Mouse (Mus musculus) heart, embryonic 13.5 days (tissue): ENCODE measurements around the gene Agbl5. TPM values are rescaled to one million over a fixed set of nuclear protein-coding genes. Genes with fewer than 3 reads are reported as not detected.
A peak's percentile ranks its signal among the peaks of the same experiment; 100 is the strongest.

Experiments
- ATAC-seq: fragments of 200-750 bp; cut with Nextera tagmentation; 2 replicates; pipeline ENCODE4 v1.8.0; 2017; ENCODE audit warnings: moderate TSS enrichment; ENCODE audit not compliant: insufficient number of reproducible peaks, low FRiP score, low TSS enrichment; ENCODE audit errors: extremely low read depth
- H3K27ac ChIP-seq: fragments of 300-500 bp; sonication (generic); replicated peaks from 2 replicates; pipeline ENCODE4 v1.5.1; 2015; ENCODE audit warnings: moderate library complexity, mild to moderate bottlenecking, inconsistent platforms
- H3K27me3 ChIP-seq: fragments of 300-500 bp; sonication (generic); replicated peaks from 2 replicates; pipeline ENCODE4 v1.6.1; 2015; ENCODE audit warnings: mild to moderate bottlenecking, inconsistent platforms
- H3K36me3 ChIP-seq: fragments of 300-500 bp; sonication (generic); 2 replicates; pipeline ENCODE4 v1.6.1; 2015; ENCODE audit warnings: mild to moderate bottlenecking, inconsistent platforms
- H3K4me1 ChIP-seq: fragments of 300-500 bp; sonication (generic); 2 replicates; pipeline ENCODE4 v1.6.1; 2015; ENCODE audit warnings: inconsistent platforms
- H3K4me2 ChIP-seq: fragments of 300-500 bp; sonication (generic); 2 replicates; pipeline ENCODE4 v1.6.1; 2015; ENCODE audit warnings: inconsistent platforms, mild to moderate bottlenecking, moderate library complexity
- H3K4me3 ChIP-seq: fragments of 300-500 bp; sonication (generic); 2 replicates; pipeline ENCODE4 v1.5.1; 2015; ENCODE audit warnings: moderate library complexity, mild to moderate bottlenecking, inconsistent platforms
- H3K9ac ChIP-seq: fragments of 300-500 bp; sonication (generic); 2 replicates; pipeline ENCODE4 v1.6.1; 2015; ENCODE audit warnings: inconsistent platforms, mild to moderate bottlenecking, moderate library complexity
- H3K9me3 ChIP-seq: fragments of 300-500 bp; sonication (generic); 2 replicates; pipeline ENCODE4 v1.6.1; 2016; ENCODE audit warnings: inconsistent platforms
- WGBS: fragments of 180-500 bp; shearing (Covaris S2); methylation state at CpG from one replicate; pipeline ENCODE4 v1.1.7; 2015; ENCODE audit warnings: mixed read lengths; 5-methylcytosine and 5-hydroxymethylcytosine counted together
- polyA plus RNA-seq: library from polyadenylated mRNA; unstranded; fragments of >200 nt; fragmentation: Nextera tagmentation; extraction: Ambion mirVana; gene quantifications from 2 replicates; pipeline ENCODE4 v1.2.1, GENCODE M21; 2015

Agbl5 gene
- polyA plus RNA-seq, 1 experiment from 2014 or later: 11.5 TPM

DNA sequence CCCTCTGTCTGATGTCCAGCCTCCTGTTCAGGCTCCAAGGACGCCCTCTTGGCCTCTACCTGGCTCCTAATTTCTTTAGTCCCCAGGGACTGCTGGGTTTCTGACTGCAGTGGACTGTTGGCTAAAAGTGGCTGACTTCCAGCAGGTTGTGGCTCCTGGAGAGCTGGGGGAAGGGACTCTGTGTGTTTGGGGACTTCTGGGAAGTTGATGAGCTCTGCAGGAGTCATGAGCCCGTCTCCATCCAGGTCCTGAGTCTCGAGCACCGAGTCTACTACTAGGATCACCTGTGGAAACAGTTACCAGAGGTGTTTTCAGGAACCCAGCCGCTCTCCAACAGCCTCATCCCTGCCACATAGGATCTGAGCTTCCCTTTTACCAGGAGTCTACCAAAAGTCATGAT lies 45.2 kb downstream of the Agbl5 start:
- Histone ChIP-seq H3K36me3 (no peaks in the 10 kb centered on the region), H3K4me1 (peaks cover 10% of the 10 kb centered on the region), H3K9me3 (no peaks in the 10 kb centered on the region), H3K9ac (no peak overlapping the region; the same call in 1 of the 2 replicates), H3K4me2 (no peak overlapping the region), H3K27ac (no peak overlapping the region), H3K4me3 (no peak overlapping the region), H3K27me3 (no peaks in the 10 kb centered on the region)
- no peak for ATAC-seq
- 54% methylated on average over 5 of the region's 5 CpGs for WGBS

DNA sequence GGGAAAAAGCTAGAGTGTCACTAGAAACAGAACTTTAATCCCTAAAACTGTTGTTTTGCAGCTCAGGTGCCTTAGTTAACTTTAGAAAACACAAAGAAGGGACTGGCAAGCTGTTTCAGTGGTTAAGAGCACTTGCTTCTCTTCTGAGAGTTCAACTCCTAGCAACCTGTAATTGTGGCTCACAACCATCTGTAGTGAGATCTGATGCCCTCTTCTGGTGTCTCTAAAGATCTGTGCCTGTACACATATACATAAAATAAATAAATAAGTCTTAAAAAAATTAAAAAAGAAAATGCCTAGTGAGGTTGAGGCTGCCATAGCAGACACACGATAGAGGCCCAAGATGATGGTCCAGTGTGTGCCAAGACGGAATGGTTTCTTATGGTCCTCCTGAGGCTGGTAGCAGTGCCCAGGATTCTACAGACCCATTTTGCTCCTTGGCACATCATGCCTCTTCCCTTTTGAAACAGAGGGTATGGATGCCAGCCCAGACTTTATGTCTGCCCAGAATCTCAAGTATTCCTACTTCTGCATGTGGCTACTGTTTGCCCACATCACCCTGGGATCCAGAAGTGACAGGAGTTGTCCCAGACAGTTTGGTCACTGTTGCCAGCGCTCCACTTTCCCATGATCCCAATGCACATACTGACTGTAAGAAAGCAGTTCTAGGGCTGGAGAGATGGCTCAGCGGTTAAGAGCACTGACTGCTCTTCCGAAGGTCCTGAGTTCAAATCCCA lies 46.4 kb downstream of the Agbl5 start:
- Histone ChIP-seq H3K4me3 (no peak overlapping the region), H3K4me1 (peaks cover 10% of the 10 kb centered on the region), H3K27ac (no peak overlapping the region), H3K9ac (no peak overlapping the region), H3K4me2 (no peak overlapping the region), H3K27me3 (no peaks in the 10 kb centered on the region), H3K36me3 (no peaks in the 10 kb centered on the region), H3K9me3 (no peaks in the 10 kb centered on the region)
- ATAC-seq: no peak
- WGBS: 77% methylated on average over 5 of the region's 5 CpGs

- Histone ChIP-seq H3K36me3 (no peaks in the 10 kb centered on the region), H3K9ac (no peak overlapping the region), H3K4me2 (no peak overlapping the region), H3K27ac (no peak overlapping the region), H3K4me3 (no peak overlapping the region), H3K9me3 (no peaks in the 10 kb centered on the region), H3K4me1 (peaks cover 11% of the 10 kb centered on the region), H3K27me3 (peaks cover 22% of the 10 kb centered on the region)
- 81% methylated on average over 2 of the region's 2 CpGs for WGBS
- ATAC-seq: no peak
These were observed 54.5 kb downstream of the Agbl5 start for GRCm38 (mm10) chr5:30943004-30943403.

- H3K36me3 ChIP-seq: no peaks in the 10 kb centered on the region
- peaks cover 22% of the 10 kb centered on the region for H3K27me3 ChIP-seq
- no peak overlapping the region for H3K9ac ChIP-seq
- H3K9me3 ChIP-seq: no peaks in the 10 kb centered on the region
- peaks cover 16% of the 10 kb centered on the region for H3K4me1 ChIP-seq
- ATAC-seq: no peak
- WGBS: 84% methylated on average over 6 of the region's 6 CpGs
- no peak overlapping the region for H3K27ac ChIP-seq
- no peak overlapping the region for H3K4me2 ChIP-seq
- H3K4me3 ChIP-seq: no peak overlapping the region
These were observed 55.9 kb downstream of the Agbl5 start for GRCm38 (mm10) chr5:30944344-30944743.

GRCm38 (mm10) chr5:30944956-30945781 lies 56.7 kb downstream of the Agbl5 start, which contains the start of gene Cgref1:
Cgref1 (minus strand) TSS chr5:30945591.
- no peaks in the 10 kb centered on the region for H3K9me3 ChIP-seq
- peak within 1 kb of the TSS; percentile 85 for H3K9ac ChIP-seq
- peak within 1 kb of the TSS; percentile 88 for H3K4me2 ChIP-seq
- no peaks in the 10 kb centered on the region for H3K36me3 ChIP-seq
- peak; percentile 35; the same call in 1 of the 2 replicates for ATAC-seq
- H3K4me1 ChIP-seq: peaks cover 19% of the 10 kb centered on the region
- H3K27me3 ChIP-seq: peaks cover 22% of the 10 kb centered on the region
- H3K4me3 ChIP-seq: peak within 1 kb of the TSS; percentile 58
- no peak within 1 kb of the TSS for H3K27ac ChIP-seq
- 7% methylated on average over 44 of the region's 44 CpGs for WGBS

DNA sequence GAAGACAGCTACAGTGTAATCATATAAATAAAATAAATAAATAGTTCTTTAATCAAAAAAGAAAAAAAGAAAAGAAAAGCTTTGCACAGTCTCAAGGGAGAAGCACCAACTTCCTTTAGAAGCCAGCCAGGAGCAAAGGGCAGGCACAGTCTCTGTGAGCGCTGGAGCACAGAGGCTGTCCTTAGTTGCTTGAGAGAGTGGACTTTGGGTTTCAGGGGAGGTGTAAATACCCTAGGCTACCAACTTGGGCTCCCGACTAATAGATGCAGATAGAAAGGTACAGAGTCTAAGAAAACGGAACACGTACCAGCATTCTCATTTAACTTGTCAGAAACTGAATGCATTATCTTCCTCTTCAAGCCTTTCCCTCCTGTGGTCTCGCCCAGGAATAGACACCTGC lies 60.1 kb downstream of the Agbl5 start:
- H3K4me1 ChIP-seq: peaks cover 31% of the 10 kb centered on the region
- H3K27me3 ChIP-seq: peaks cover 22% of the 10 kb centered on the region
- no peak overlapping the region for H3K27ac ChIP-seq
- 75% methylated on average over 5 of the region's 5 CpGs for WGBS
- no peak overlapping the region for H3K9ac ChIP-seq
- peaks cover 18% of the 10 kb centered on the region for H3K36me3 ChIP-seq
- H3K4me2 ChIP-seq: no peak overlapping the region
- H3K4me3 ChIP-seq: no peak overlapping the region
- no peaks in the 10 kb centered on the region for H3K9me3 ChIP-seq
- ATAC-seq: no peak

- Histone ChIP-seq H3K4me1 (peaks cover 31% of the 10 kb centered on the region), H3K36me3 (peaks cover 30% of the 10 kb centered on the region), H3K9ac (peak overlapping the region; percentile 84), H3K4me2 (peak overlapping the region; percentile 90), H3K9me3 (no peaks in the 10 kb centered on the region), H3K4me3 (peak overlapping the region; percentile 69), H3K27ac (peak overlapping the region; percentile 58), H3K27me3 (peaks cover 16% of the 10 kb centered on the region)
- peak; percentile 78 for ATAC-seq
- WGBS: under 1% methylated on average over 31 of the region's 31 CpGs
These were observed 61.3 kb downstream of the Agbl5 start for GRCm38 (mm10) chr5:30949654-30950326.

- H3K27me3 ChIP-seq: peaks cover 10% of the 10 kb centered on the region
- peaks cover 24% of the 10 kb centered on the region for H3K4me1 ChIP-seq
- H3K27ac ChIP-seq: no peak overlapping the region
- H3K36me3 ChIP-seq: peaks cover 37% of the 10 kb centered on the region
- 65% methylated on average over 4 of the region's 4 CpGs for WGBS
- peak overlapping the region; percentile 90 for H3K4me2 ChIP-seq
- H3K9me3 ChIP-seq: no peaks in the 10 kb centered on the region
- ATAC-seq: no peak
- peak overlapping the region; percentile 84 for H3K9ac ChIP-seq
- H3K4me3 ChIP-seq: peak overlapping the region; percentile 69
These were observed 62.0 kb downstream of the Agbl5 start for GRCm38 (mm10) chr5:30950451-30950850.

DNA sequence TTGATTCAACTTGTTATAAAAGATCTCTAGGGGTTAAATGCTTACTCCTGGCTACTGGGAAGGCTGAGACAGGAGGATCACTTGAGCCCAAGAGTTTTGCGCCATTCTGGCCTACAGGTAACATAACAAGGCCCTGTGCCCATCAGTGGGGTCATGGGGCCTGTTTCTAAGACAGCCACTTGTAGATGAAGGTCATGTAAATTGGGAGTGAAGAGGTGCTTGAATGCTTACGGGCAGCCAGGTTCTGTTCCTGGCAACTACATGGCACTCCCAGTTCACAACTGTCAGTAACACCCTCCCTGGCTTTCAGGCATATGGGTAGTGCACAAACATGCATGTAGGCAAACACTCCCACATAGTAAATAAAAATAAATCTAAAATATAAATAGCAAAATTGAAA lies 62.4 kb downstream of the Agbl5 start:
- Histone ChIP-seq H3K27ac (no peak overlapping the region), H3K9me3 (no peaks in the 10 kb centered on the region), H3K4me3 (no peak overlapping the region), H3K9ac (no peak overlapping the region), H3K36me3 (peaks cover 41% of the 10 kb centered on the region), H3K4me2 (peak overlapping the region; percentile 90; the same call in 1 of the 2 replicates), H3K4me1 (peaks cover 20% of the 10 kb centered on the region), H3K27me3 (peaks cover 5% of the 10 kb centered on the region)
- whole genome bisulfite sequencing: 71% methylated on average over 2 of the region's 2 CpGs
- ATAC-seq: no peak

DNA sequence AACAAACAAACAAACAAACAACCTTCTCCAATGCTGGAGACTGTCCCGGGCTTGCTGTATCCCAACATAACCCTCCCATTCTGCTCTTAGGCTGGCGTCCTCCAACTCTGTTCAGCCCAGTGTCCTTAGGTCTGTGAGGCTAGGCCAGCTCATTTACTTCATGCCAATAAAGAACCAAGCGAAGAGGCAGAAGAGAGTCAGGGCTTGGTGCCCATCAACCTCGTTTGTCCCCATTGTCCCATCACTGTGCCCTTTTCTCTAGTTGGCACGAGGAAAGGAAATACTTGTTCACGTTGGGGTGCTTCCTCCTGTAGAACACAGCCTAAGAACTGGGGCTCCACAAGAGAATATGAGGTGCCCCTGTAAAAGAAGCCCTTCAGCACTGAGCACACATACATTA lies 63.2 kb downstream of the Agbl5 start:
- no peak overlapping the region for H3K9ac ChIP-seq
- no peaks in the 10 kb centered on the region for H3K9me3 ChIP-seq
- peaks cover 44% of the 10 kb centered on the region for H3K36me3 ChIP-seq
- no peak overlapping the region for H3K4me2 ChIP-seq
- H3K4me1 ChIP-seq: peaks cover 20% of the 10 kb centered on the region
- no peak for ATAC-seq
- no peaks in the 10 kb centered on the region for H3K27me3 ChIP-seq
- H3K27ac ChIP-seq: no peak overlapping the region
- 79% methylated on average over 6 of the region's 6 CpGs for whole genome bisulfite sequencing
- no peak overlapping the region for H3K4me3 ChIP-seq

GRCm38 (mm10) chr5:30952551-30952950 lies 64.1 kb downstream of the Agbl5 start:
- Histone ChIP-seq H3K27me3 (no peaks in the 10 kb centered on the region), H3K27ac (no peak overlapping the region), H3K9ac (no peak overlapping the region), H3K9me3 (no peaks in the 10 kb centered on the region), H3K4me2 (no peak overlapping the region), H3K4me1 (peaks cover 23% of the 10 kb centered on the region), H3K36me3 (peaks cover 48% of the 10 kb centered on the region), H3K4me3 (no peak overlapping the region)
- 75% methylated on average over 5 of the region's 5 CpGs for WGBS
- ATAC-seq: no peak
